Mouse (Mus musculus) embryo, embryonic 11.5 days (tissue): ENCODE measurements around the gene Aldoc.

Source experiments
- DNase-seq: peaks from one replicate; pipeline ENCODE4 v3.0.0-alpha.2; 2012; ENCODE audit warnings: low read depth, low spot score

The Aldoc gene

GRCm38 (mm10) chr11:78360789-78361131 lies 38.0 kb downstream of the Aldoc start:
- DNase-seq: no peak

GRCm38 (mm10) chr11:78363309-78364007 lies 40.7 kb downstream of the Aldoc start:
- DNase-seq: no peak

- DNase-seq: no peak
These were observed 41.3 kb downstream of the Aldoc start for GRCm38 (mm10) chr11:78364103-78364502.

- DNase-seq: no peak
These were observed 44.9 kb downstream of the Aldoc start for GRCm38 (mm10) chr11:78367456-78368225.

- DNase-seq: no peak
These were observed 47.6 kb downstream of the Aldoc start for GRCm38 (mm10) chr11:78370389-78370788.

GRCm38 (mm10) chr11:78371711-78372110 lies 48.9 kb downstream of the Aldoc start:
- DNase-seq: no peak

DNA sequence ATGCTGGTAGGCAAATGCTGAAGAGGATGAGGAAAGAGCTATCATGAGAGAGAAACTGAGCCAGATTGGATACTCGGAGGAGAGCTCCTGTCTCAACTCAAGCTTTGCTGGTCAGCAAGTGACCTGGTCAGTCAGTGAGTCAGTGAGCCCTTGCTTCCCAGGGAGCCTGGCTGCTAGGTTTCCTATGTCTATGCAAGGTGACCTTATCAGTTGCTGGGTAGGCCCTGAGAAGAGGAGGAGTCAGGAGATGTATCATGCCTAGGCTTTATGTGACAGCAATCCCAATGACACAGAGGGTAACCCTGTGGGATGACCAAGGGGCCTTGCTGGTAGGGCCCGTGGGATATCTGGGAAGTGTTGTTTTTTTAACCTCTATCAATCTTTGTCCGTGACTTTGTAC lies 49.4 kb downstream of the Aldoc start:
- no peak for DNase-seq

DNA sequence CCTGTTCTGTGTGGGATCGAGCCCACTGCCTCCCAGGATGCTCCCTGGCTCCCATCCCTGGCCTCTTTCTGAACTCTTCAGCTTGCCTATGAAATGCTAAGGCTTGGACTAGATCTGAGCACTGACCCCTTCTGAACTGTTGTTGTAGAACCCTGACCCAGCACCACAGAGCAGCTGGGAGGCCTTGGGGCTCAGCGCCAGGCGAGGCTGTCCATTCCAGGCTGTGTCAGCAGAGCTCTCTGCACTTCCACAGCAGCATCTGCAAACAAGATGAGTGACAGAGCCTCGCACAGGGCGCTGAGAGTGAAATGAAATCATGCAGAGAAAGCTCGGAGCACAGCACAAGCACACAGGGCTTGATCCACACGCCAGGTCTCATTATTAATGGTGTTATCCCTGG lies 49.8 kb downstream of the Aldoc start:
- DNase-seq: no peak

GRCm38 (mm10) chr11:78374147-78374546 lies 51.4 kb downstream of the Aldoc start:
- no peak for DNase-seq
